Mouse (Mus musculus) intestine, postnatal 0 days (tissue): Measurements from ENCODE around the gene Sppl3. TPM values are rescaled to one million over a fixed set of nuclear protein-coding genes. Genes with fewer than 3 reads are reported as not detected.
"Not testable (repeated sequence)": the region's sequence is repeated elsewhere in the genome, so short reads cannot be mapped to it uniquely, and the experiment has no call there.

Experiments used
- ATAC-seq: fragments of 200-750 bp; cut with Nextera tagmentation; 2 replicates; pipeline ENCODE4 v1.8.0; 2017; ENCODE audit warnings: mild to moderate bottlenecking, moderate TSS enrichment, moderate library complexity
- H3K27ac ChIP-seq: fragments of 300-500 bp; sonication (generic); 2 replicates; pipeline ENCODE4 v1.5.1; 2014; ENCODE audit warnings: mild to moderate bottlenecking, low read depth, low read length, moderate library complexity
- H3K27me3 ChIP-seq: fragments of 300-500 bp; sonication (generic); replicated peaks from 2 replicates; pipeline ENCODE4 v1.6.1; 2014; ENCODE audit warnings: low read length, mixed read lengths; ENCODE audit not compliant: control insufficient read depth, insufficient read depth
- H3K36me3 ChIP-seq: fragments of 300-500 bp; sonication (generic); 2 replicates; pipeline ENCODE4 v1.6.1; 2014; ENCODE audit warnings: mild to moderate bottlenecking, moderate library complexity; ENCODE audit not compliant: control insufficient read depth, insufficient read depth
- H3K4me1 ChIP-seq: fragments of 300-500 bp; sonication (generic); replicated peaks from 2 replicates; pipeline ENCODE4 v1.6.1; 2014; ENCODE audit warnings: antibody characterized with exemption, low read length, mixed read lengths; ENCODE audit not compliant: control insufficient read depth, insufficient read depth
- H3K4me2 ChIP-seq: fragments of 300-500 bp; sonication (generic); replicated peaks from 2 replicates; pipeline ENCODE4 v1.6.1; 2014; ENCODE audit warnings: low read depth, mild to moderate bottlenecking, moderate library complexity
- H3K4me3 ChIP-seq: fragments of 300-500 bp; sonication (generic); 2 replicates; pipeline ENCODE4 v1.5.1; 2014; ENCODE audit warnings: low read depth, low read length
- H3K9ac ChIP-seq: fragments of 300-500 bp; sonication (generic); 2 replicates; pipeline ENCODE4 v1.6.1; 2014; ENCODE audit warnings: mild to moderate bottlenecking, low read depth, low read length
- H3K9me3 ChIP-seq: fragments of 300-500 bp; sonication (generic); 2 replicates; pipeline ENCODE4 v1.6.1; 2016; ENCODE audit warnings: mixed run types; ENCODE audit not compliant: control insufficient read depth
- CTCF ChIP-seq: sonication (generic); IDR thresholded peaks from 2 replicates; pipeline ENCODE4 v1.5.1; 2016; ENCODE audit warnings: low read depth, mild to moderate bottlenecking, control low read depth, antibody characterized with exemption, moderate library complexity
- WGBS: fragments of 180-500 bp; shearing (Covaris S2); extraction: QIAGEN DNeasy Blood & Tissue Kit; methylation state at CpG from one replicate; pipeline ENCODE4 v1.1.7; 2014; 5-methylcytosine and 5-hydroxymethylcytosine counted together
- polyA plus RNA-seq: library from polyadenylated mRNA; unstranded; fragments of >200 nt; fragmentation: Nextera tagmentation; extraction: Ambion mirVana; gene quantifications from 2 replicates; pipeline ENCODE4 v1.2.1, GENCODE M21; 2015

Sppl3 gene
- polyA plus RNA-seq, 1 experiment from 2014 or later = 20.8 TPM

DNA sequence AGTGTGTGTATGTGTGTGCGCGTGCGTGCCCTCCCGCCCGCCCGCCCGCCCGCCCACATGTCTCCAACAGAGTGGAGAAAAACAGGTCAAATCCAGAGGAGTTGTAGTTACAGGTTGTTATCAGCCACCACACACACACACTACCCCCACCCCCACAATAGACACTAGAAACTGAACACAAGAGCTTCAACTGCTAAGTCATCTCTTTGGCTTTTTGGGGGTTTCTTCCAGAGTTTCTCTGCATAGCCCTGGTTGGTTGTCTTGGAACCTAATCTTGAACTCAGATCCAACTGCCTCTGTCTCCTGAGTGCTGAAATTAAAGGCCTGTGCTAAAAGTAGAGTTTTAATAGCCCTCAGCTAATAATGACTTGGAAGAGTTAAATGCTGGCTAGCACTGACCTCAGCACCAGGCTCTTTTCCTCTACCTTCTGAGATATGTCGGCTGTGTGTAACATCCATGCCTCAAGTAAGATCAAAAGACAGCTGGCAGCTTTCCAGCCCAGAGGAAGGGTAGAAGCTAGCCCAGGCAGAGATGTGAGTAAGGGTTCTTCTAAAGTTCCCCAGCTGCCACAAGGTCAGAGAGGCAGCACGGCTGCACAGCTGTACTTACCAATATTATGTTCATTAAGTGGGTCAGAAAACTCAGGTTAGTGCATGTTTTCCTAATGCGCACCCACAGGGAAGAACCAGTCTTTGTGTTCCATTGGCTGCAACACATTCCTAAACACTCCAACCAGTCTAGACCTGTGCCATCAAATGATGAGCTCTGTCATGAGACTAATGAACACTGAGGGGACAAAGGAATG lies 60.4 kb downstream of the Sppl3 start:
- Histone ChIP-seq H3K4me2 (no peak overlapping the region), H3K9me3 (no peaks in the 10 kb centered on the region), H3K4me3 (no peak overlapping the region), H3K27me3 (no peaks in the 10 kb centered on the region), H3K36me3 (peaks cover 9% of the 10 kb centered on the region; the same call in 1 of the 2 replicates), H3K4me1 (peaks cover 4% of the 10 kb centered on the region; the same call in 1 of the 2 replicates), H3K9ac (no peak overlapping the region), H3K27ac (no peak overlapping the region)
- no peak for TF ChIP-seq CTCF
- no peak for ATAC-seq
- 81% methylated on average over 11 of the region's 11 CpGs for WGBS

GRCm38 (mm10) chr5:115072143-115072542 lies 61.2 kb downstream of the Sppl3 start:
- Histone ChIP-seq H3K9me3 (no peaks in the 10 kb centered on the region), H3K4me1 (peaks cover 4% of the 10 kb centered on the region; the same call in 1 of the 2 replicates), H3K27me3 (no peaks in the 10 kb centered on the region), H3K36me3 (peaks cover 9% of the 10 kb centered on the region; the same call in 1 of the 2 replicates), H3K9ac (no peak overlapping the region), H3K4me2 (no peak overlapping the region), H3K4me3 (no peak overlapping the region), H3K27ac (0 out of 2 replicates have a peak overlapping the region, but pooled peaks have one; percentile 5)
- ATAC-seq = no peak
- WGBS = 25% methylated on average over 7 of the region's 7 CpGs
- no peak for TF ChIP-seq CTCF

GRCm38 (mm10) chr5:115073306-115073705 lies 62.4 kb downstream of the Sppl3 start:
- H3K4me3 ChIP-seq, H3K9ac ChIP-seq, H3K4me1 ChIP-seq, H3K36me3 ChIP-seq, H3K4me2 ChIP-seq, ATAC-seq, H3K9me3 ChIP-seq, H3K27ac ChIP-seq, H3K27me3 ChIP-seq: not testable (repeated sequence)
- 32% methylated on average over 4 of the region's 8 CpGs for WGBS

- Histone ChIP-seq H3K27ac (peak overlapping the region; percentile 62; the same call in 1 of the 2 replicates), H3K9ac (no peak overlapping the region), H3K27me3 (no peaks in the 10 kb centered on the region), H3K4me1 (peaks cover 4% of the 10 kb centered on the region), H3K4me2 (no peak overlapping the region), H3K36me3 (peaks cover 9% of the 10 kb centered on the region; the same call in 1 of the 2 replicates), H3K9me3 (no peaks in the 10 kb centered on the region), H3K4me3 (no peak overlapping the region)
- ATAC-seq = peak; percentile 80
- TF ChIP-seq CTCF = no peak
- 44% methylated on average over 4 of the region's 4 CpGs for WGBS
Observed at GRCm38 (mm10) chr5:115074749-115075148, 63.8 kb downstream of the Sppl3 start.

GRCm38 (mm10) chr5:115076144-115076901 lies 65.4 kb downstream of the Sppl3 start:
- no peak overlapping the region for H3K4me3 ChIP-seq
- H3K9me3 ChIP-seq = no peaks in the 10 kb centered on the region
- H3K27me3 ChIP-seq = no peaks in the 10 kb centered on the region
- no peak overlapping the region for H3K9ac ChIP-seq
- H3K4me1 ChIP-seq = peaks cover under 1% of the 10 kb centered on the region
- peaks cover 14% of the 10 kb centered on the region; the same call in 1 of the 2 replicates for H3K36me3 ChIP-seq
- no peak overlapping the region for H3K4me2 ChIP-seq
- H3K27ac ChIP-seq = no peak overlapping the region
- WGBS = 55% methylated on average over 5 of the region's 5 CpGs
- ATAC-seq = no peak
- peak; percentile 84 for TF ChIP-seq CTCF

DNA sequence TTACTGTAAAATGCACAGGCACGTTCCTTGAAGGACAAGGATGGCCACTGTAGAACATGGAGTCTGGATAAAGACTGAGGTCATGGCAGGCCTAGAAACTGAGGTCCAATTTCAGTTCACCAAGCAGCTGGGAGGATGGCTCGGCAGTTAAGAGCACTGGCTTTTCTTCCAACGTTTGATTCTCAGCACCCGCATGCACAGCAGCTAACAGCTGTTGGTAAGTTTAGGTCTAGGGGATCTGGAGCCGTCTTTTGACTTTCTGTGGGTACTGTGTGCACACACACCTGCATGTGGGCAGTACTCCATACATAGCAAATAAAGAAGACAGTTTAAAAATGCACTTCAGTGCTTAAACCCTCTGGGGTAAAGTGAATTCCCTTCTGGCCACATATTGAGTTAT lies 70.7 kb downstream of the Sppl3 start:
- no peaks in the 10 kb centered on the region for H3K27me3 ChIP-seq
- TF ChIP-seq CTCF = no peak
- H3K9me3 ChIP-seq = no peaks in the 10 kb centered on the region
- H3K27ac ChIP-seq = no peak overlapping the region
- no peak overlapping the region for H3K4me2 ChIP-seq
- H3K4me3 ChIP-seq = no peak overlapping the region
- ATAC-seq = no peak
- no peaks in the 10 kb centered on the region; the same call in 1 of the 2 replicates for H3K4me1 ChIP-seq
- H3K36me3 ChIP-seq = peaks cover 47% of the 10 kb centered on the region
- 73% methylated on average over 5 of the region's 5 CpGs for WGBS
- no peak overlapping the region for H3K9ac ChIP-seq
